Mouse (Mus musculus): ENCODE results near the gene Defb48.

Gene Defb48

DNA sequence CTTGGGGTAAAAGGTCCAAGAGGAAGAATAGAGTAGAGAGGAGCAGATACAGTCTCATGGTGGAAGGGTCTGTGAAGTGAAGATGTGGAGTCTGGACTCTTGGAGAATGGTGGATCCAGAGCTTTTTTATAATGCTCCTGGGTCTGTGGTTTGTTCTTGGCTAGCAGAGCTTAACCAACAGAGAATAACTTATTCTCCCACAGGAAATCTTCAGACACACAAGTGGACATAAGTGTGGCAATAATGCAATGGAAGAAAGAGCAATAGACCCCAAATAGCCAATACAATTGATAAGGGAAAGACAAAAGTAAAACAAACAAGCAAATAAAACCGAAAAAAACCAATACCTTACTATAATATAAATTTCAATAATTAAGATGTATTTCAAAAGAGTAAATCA is at the start of gene Defb48:
Gene Defb48 (minus strand): TSS at position 101 of the 400 bp plus-strand sequence.
- in situ Hi-C loops (cut with MboI, MseI) = no loop called here

DNA sequence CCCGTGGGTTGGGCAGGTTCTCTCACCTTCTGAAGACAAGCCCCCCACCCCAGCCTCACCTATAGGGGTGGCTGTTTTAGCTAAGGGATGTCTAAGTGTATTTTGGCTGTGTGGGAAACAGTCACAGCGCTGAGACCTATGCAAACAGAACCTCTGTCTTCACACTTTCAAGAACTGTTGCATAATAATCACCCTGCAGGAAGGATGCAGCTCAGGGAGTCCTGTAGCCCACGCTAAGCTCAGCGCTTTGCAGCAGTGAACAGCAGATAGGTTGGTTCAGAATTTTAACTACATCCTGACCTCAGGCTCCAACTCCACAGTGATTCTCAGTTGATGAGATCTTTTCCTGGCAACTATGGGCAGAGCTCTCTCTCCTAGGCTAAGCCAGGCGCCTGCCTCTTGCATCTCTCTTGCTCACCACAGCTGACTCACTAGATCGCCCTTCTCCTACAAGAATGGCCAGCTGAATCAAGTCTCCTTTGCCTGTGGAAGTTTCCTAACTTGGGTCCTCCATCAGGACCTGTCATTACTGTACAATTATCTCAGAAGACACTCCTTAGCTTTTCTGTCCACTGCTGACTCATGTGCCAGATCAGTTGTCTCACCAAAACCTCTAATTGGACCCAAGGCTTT is 36.3 kb upstream of the Defb48 start:
- in situ Hi-C loops (cut with MboI, MseI) = no loop called here

DNA sequence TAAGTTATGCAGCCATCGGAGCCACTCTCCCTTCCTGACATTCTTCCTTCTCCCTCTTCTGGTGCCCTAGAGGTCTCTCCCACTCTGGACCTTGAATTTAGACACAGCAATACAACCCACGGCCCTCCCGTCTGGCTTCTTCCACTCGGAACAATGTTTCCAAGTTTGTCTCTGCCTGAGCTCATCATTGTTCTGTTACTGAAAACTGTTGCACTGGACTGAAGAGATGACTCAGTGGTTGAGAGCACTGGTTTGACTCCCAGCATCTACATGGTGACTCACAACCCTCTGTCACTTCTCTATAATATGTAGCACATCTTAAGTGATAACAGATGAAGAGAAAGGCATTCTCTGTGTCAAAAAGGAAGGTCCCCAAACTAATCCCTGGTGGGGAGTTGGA is 30.4 kb upstream of the Defb48 start:
- in situ Hi-C loops (cut with MboI, MseI) = no loop called here

- in situ Hi-C loops (cut with MboI, MseI) = no loop called here
These were observed 28.8 kb upstream of the Defb48 start for GRCm38 (mm10) chr14:63013082-63013481.

- in situ Hi-C loops (cut with MboI, MseI) = no loop called here
These were observed 27.2 kb upstream of the Defb48 start, which contains the start of gene Defb43 for GRCm38 (mm10) chr14:63011471-63011870. Gene Defb43 (plus strand): TSS chr14:63011771.

- in situ Hi-C loops (cut with MboI, MseI) = no loop called here
These were observed 18.3 kb upstream of the Defb48 start for GRCm38 (mm10) chr14:63002588-63002987.

- in situ Hi-C loops (cut with MboI, MseI) = no loop called here
These were observed 14.7 kb upstream of the Defb48 start for GRCm38 (mm10) chr14:62998977-62999376.

DNA sequence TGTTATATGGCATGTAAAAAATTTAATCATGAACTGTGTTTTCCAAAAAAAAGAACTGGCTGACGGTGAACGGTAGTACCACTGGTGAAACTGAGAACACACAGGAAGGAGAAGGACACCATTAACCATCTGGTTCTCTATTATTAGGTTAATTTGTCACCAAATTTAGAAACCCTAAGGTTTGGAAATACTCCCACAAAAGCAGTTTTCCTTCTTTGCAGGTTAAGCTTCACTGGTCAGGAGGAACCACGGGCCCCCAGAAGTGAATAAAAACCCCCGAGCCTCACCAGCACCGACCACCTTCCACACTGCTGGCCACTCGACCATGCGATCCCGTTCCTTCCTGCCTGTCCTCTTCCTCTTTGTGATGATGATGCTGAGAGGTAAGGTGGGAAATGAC is 13.5 kb upstream of the Defb48 start, which contains the start of gene Defb47:
Gene Defb47 (plus strand): TSS at position 301 of the 400 bp plus-strand sequence.
- in situ Hi-C loops (cut with MboI, MseI) = no loop called here

GRCm38 (mm10) chr14:62991849-62992510 is 7.7 kb upstream of the Defb48 start:
- in situ Hi-C loops (cut with MboI, MseI) = no loop called here

GRCm38 (mm10) chr14:62991271-62991670 is 7.0 kb upstream of the Defb48 start:
- in situ Hi-C loops (cut with MboI, MseI) = no loop called here

DNA sequence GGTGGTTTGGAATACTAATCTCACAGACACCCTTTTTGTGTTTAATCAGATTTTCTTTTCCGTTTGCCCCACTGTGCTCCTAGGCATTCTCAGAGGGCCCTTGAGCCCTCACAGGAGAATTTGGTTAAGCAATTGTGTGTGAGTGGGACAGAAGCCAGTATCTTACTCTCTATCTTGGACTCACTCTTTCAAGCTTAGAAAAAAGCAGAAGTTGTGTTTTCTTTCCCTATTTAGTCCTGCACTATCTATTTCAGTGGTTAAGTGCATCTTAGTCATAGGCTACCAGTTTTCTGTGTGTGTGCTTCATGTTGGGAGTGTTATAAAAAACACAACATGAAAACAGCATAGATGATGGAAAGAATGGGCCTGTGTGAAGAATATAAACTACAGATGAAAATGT is 4.5 kb downstream of the Defb48 start:
- in situ Hi-C loops (cut with MboI, MseI) = no loop called here

GRCm38 (mm10) chr14:62975046-62975445 is 9.3 kb downstream of the Defb48 start:
- in situ Hi-C loops (cut with MboI, MseI) = no loop called here

- in situ Hi-C loops (cut with MboI, MseI) = no loop called here
These were observed 18.3 kb downstream of the Defb48 start for GRCm38 (mm10) chr14:62965811-62966520.

DNA sequence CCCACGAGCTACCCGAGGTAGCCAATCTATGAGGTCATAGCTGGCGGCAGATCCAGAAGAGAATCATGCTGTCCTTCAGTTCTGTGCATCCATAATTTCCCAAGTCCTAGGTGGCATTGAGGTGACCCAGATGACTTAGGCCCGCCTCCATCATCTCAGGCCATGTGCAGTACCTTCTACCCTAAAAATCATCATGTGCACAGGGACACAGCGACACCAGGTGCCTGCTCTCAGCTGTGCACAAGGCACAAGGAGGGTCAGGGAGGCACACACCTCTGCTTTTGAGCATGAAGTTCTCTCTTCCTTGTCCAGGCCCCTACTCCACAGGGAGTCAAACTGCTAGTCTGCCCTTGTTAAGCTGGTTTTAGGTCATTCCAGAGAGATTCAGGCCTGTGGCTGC is 19.0 kb downstream of the Defb48 start:
- in situ Hi-C loops (cut with MboI, MseI) = no loop called here

DNA sequence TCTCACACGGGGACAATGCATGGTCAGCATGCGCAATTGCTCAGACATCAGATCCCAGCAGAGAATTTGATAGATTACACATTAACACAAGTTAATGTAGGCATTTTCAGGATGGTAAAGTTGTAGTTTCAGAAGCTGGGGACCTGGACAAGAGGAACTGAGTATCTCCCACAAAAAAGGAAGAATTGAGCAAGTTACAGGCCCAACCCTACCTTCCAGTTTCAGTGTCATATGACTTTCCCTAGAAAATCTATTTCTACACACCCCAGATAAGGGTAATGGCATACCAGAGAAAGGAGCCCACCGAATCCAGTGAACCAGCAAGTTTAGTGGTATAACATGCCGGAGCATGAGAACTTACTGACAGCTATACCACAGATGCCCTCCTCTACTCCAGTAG is 20.7 kb downstream of the Defb48 start:
- in situ Hi-C loops (cut with MboI, MseI) = no loop called here

- in situ Hi-C loops (cut with MboI, MseI) = no loop called here
These were observed 28.2 kb downstream of the Defb48 start for GRCm38 (mm10) chr14:62956091-62956490.

- in situ Hi-C loops (cut with MboI, MseI) = no loop called here
These were observed 37.5 kb downstream of the Defb48 start for GRCm38 (mm10) chr14:62946794-62947193.

DNA sequence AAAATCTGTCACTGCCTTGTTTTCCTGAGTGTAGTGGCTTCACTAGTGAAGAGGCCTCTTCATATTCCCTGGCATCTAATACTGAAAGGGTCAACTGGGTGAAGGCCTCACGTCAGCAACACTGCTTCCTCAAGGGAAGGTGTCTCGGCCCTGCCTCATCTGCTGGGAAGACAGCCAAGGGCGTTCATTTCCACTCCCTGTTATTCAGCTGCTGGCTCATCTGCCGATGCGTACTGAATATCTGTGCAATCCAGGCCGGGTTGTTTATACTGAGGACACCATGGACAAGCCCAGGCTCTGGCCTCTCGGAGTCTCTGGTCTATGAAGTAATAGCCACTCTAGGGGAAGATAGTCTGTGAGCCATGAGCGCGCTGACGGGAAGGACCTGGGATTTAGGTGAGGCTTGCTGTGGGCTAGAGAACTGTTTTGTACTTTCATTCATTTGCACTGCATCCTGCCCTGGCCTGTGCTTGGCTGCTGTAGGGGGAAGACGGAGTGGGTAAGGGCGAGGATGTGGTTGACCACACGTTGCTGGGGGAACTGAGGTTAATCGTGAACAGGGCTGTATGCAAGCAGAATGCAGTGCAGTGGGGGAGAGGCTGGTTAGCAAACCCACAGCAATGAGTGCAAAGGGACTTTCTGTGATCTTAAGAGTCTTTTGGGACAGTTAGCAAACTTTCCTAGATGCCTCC is 43.8 kb downstream of the Defb48 start:
- in situ Hi-C loops (cut with MboI, MseI) = no loop called here

DNA sequence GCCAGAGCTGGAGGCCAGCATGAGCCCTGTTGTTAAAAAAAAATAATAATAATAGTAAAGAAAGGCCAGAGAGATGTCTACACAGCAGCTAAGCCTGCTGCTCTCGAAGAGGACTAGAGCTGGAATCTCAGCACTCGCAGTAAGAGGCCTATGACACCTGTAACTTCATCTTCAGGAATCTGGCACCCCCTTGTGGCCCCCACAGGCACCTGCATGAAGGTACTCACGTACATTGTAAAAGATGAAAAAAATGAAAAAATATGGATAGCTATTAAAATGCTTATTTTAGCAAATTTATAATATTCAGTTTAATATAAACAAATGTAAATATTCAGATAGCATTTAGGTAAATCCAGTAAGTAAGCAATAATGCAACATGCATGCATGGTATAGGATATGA is 44.9 kb downstream of the Defb48 start:
- in situ Hi-C loops (cut with MboI, MseI) = no loop called here

GRCm38 (mm10) chr14:62937675-62938074 is 46.6 kb downstream of the Defb48 start:
- in situ Hi-C loops (cut with MboI, MseI) = no loop called here

GRCm38 (mm10) chr14:62936631-62937380 is 47.5 kb downstream of the Defb48 start:
- in situ Hi-C loops (cut with MboI, MseI) = no loop called here
